Mouse (Mus musculus) megakaryocyte, embryonic 14.5 days (primary cell): ENCODE measurements around the gene Trpc7. TPM values are rescaled to one million over a fixed set of nuclear protein-coding genes. Genes with fewer than 3 reads are reported as not detected.

Source experiments
- H3K27me3 ChIP-seq: replicated peaks from 2 replicates; pipeline ENCODE3; 2012; ENCODE audit warnings: inconsistent platforms
- H3K36me3 ChIP-seq: replicated peaks from 2 replicates; pipeline ENCODE3; 2012; ENCODE audit warnings: low read length, inconsistent platforms, mixed read lengths
- H3K4me1 ChIP-seq: 2 replicates; pipeline ENCODE4 v1.6.1; 2012; ENCODE audit warnings: inconsistent platforms
- H3K4me3 ChIP-seq: replicated peaks from 2 replicates; pipeline ENCODE3; 2012; ENCODE audit warnings: moderate library complexity, mild to moderate bottlenecking, inconsistent platforms
- H3K9me3 ChIP-seq: 2 replicates; pipeline ENCODE4 v1.6.1; 2012; ENCODE audit warnings: inconsistent platforms
- FLI1 ChIP-seq: IDR thresholded peaks from 2 replicates; pipeline ENCODE4 v1.6.1; 2012; ENCODE audit warnings: low read length, inconsistent platforms, mixed read lengths
- GATA1 ChIP-seq: IDR thresholded peaks from 3 replicates; pipeline ENCODE4 v1.6.1; 2012; ENCODE audit warnings: mixed read lengths, low read length, inconsistent platforms, borderline replicate concordance
- polyA plus RNA-seq: library from polyadenylated mRNA; stranded (reverse); fragments of >175 nt; gene quantifications from 2 replicates; pipeline ENCODE4 v1.2.3, GENCODE M21; 2012; ENCODE audit warnings: low replicate concordance; ENCODE audit not compliant: insufficient read depth

Gene Trpc7
- polyA plus RNA-seq, 1 experiment = not detected

DNA sequence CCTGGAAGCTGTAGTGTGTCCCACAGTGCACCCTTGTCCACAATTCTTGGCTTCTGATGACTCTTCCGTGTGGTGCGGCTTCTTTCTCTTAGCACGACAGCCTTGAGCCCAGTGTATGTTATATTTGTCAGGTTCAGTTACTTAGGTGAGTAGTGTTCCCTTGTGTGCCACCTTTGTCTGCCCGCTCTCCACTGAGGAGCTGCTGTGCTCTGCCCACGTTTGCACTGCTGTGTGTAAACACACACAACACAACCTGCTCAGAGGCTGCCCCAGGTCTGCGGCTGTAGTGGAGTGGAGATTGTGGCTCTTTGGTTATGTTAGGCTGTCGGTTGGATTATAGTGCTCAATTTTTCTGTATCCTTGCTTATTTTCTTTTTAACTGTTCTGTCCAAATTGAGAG is 166.7 kb downstream of the Trpc7 start:
- H3K36me3 ChIP-seq = peaks cover 97% of the 10 kb centered on the region
- H3K9me3 ChIP-seq = no peaks in the 10 kb centered on the region
- peaks cover 26% of the 10 kb centered on the region for H3K4me1 ChIP-seq

DNA sequence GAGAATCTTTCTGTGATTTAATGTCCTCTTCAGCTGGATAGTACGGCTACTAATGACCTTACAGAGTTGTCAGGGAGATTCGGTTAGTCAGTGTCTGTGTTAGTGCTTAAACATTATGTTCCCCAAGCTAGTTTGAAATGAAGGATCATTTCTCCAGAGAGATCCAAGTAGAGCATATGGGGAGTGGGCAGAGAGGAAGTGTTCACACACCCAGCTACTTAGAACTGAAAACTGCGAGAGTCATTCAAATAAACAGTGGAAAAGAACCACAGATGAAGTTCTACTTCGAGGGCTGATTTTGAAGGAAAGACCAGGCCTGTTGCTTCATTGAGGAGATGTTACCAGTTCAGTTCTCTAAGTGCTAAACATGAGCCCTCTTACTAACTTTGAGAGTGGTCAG is 169.2 kb downstream of the Trpc7 start:
- H3K36me3 ChIP-seq = peaks cover 87% of the 10 kb centered on the region
- no peak for TF ChIP-seq GATA1

More for the DNA sequence above, 166.7 kb downstream of the Trpc7 start:
- TF ChIP-seq FLI1 (no peak), GATA1 (no peak)
- Histone ChIP-seq H3K4me3 (no peak overlapping the region), H3K27me3 (no peaks in the 10 kb centered on the region)

More for the DNA sequence above, 169.2 kb downstream of the Trpc7 start:
- Histone ChIP-seq H3K4me3 (no peak overlapping the region), H3K27me3 (no peaks in the 10 kb centered on the region), H3K4me1 (peaks cover 30% of the 10 kb centered on the region), H3K9me3 (no peaks in the 10 kb centered on the region)

Other genes starting within 250 kb of the Trpc7 start
- 0.86 TPM in 1 of 2 replicates, not detected in the other for gene Smad5, start 193.0 kb downstream of the Trpc7 start, polyA plus RNA-seq
- gene Gm45623, start 142.2 kb downstream of the Trpc7 start, polyA plus RNA-seq = not detected in 2 replicates